Mouse (Mus musculus): ENCODE measurements at regions not wholly inside any gene's neighbourhood (a gene's known extent, or its start where the extent isn't known, plus 50 kb on each side); places are given as distances from the start of the nearest gene placed in this dataset.

GRCm38 (mm10) chr1:76244721-76245120, 698.7 kb downstream of the Slc4a3 start:
- no peaks in the 10 kb centered on the region for H3K36me3 ChIP-seq
- 0 out of 2 replicates have a peak, but pooled peaks cover 5% of the 10 kb centered on the region for H3K4me1 ChIP-seq (replicated peaks)
- no peaks in the 10 kb centered on the region for H3K27me3 ChIP-seq
- H3K27ac ChIP-seq, result no peak overlapping the region
- 62% methylated on average over 3 of the region's 3 CpGs for WGBS
- no peaks in the 10 kb centered on the region for H3K9me3 ChIP-seq (replicated peaks)
- no peak overlapping the region for H3K9ac ChIP-seq
- no peak overlapping the region for H3K4me2 ChIP-seq
- no peak for ATAC-seq (replicated peaks; ENCODE audit: insufficient number of reproducible peaks, insufficient read depth, low FRiP score, low read depth)
- no peak overlapping the region for H3K4me3 ChIP-seq

- no peaks in the 10 kb centered on the region for H3K9me3 ChIP-seq (replicated peaks)
- no peaks in the 10 kb centered on the region for H3K36me3 ChIP-seq
- H3K4me1 ChIP-seq (replicated peaks), result 0 out of 2 replicates have a peak, but pooled peaks cover 5% of the 10 kb centered on the region
- peak overlapping the region; percentile 28; the same call in 1 of the 2 replicates for H3K27ac ChIP-seq
- H3K27me3 ChIP-seq, result no peaks in the 10 kb centered on the region
- ATAC-seq (replicated peaks; ENCODE audit: insufficient number of reproducible peaks, insufficient read depth, low FRiP score, low read depth), result no peak
- WGBS, result 31% methylated on average over 8 of the region's 8 CpGs
- H3K9ac ChIP-seq, result no peak overlapping the region
- no peak overlapping the region for H3K4me3 ChIP-seq
- no peak overlapping the region for H3K4me2 ChIP-seq
Measured at GRCm38 (mm10) chr1:76246181-76246796, 700.2 kb downstream of the Slc4a3 start.

- ATAC-seq (replicated peaks; ENCODE audit: insufficient number of reproducible peaks, insufficient read depth, low FRiP score, low read depth), result no peak
- no peaks in the 10 kb centered on the region for H3K27me3 ChIP-seq
- no peaks in the 10 kb centered on the region for H3K36me3 ChIP-seq
- no peak overlapping the region for H3K4me2 ChIP-seq
- no peaks in the 10 kb centered on the region for H3K9me3 ChIP-seq (replicated peaks)
- 69% methylated on average over 8 of the region's 8 CpGs for WGBS
- no peak overlapping the region for H3K27ac ChIP-seq
- H3K9ac ChIP-seq, result no peak overlapping the region
- no peak overlapping the region for H3K4me3 ChIP-seq
- H3K4me1 ChIP-seq (replicated peaks), result 0 out of 2 replicates have a peak, but pooled peaks cover 5% of the 10 kb centered on the region
Measured at GRCm38 (mm10) chr1:76247126-76247525, 701.1 kb downstream of the Slc4a3 start.

DNA sequence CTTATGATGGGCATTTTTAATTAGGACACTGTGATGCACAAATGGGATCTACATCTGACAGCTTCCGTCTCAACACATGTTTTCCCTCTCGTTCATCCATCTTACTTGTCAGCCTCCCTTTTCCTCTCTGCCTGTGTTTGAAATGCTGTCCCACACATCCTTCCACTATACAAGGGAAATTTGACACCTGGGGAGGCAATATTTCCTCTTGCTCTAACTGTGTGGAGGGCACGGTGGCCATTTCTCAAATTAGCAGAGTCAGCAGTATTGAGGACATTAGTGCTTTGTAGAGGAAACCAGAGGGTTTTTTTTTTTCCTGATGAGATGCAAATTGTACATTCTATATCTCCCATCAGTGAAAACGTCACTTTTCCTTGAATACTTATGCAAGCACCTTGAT, 712.2 kb downstream of the Slc4a3 start:
- Histone ChIP-seq H3K36me3 (no peaks in the 10 kb centered on the region), H3K4me1 (replicated peaks) (no peaks in the 10 kb centered on the region), H3K9ac (no peak overlapping the region), H3K27me3 (no peaks in the 10 kb centered on the region), H3K4me2 (no peak overlapping the region), H3K4me3 (no peak overlapping the region), H3K27ac (no peak overlapping the region), H3K9me3 (replicated peaks) (no peaks in the 10 kb centered on the region)
- WGBS, result 61% methylated on average over 4 of the region's 4 CpGs
- no peak for ATAC-seq (replicated peaks; ENCODE audit: insufficient number of reproducible peaks, insufficient read depth, low FRiP score, low read depth)

GRCm38 (mm10) chr1:76276148-76276547, 730.1 kb downstream of the Slc4a3 start:
- Histone ChIP-seq H3K4me1 (replicated peaks) (peaks cover 5% of the 10 kb centered on the region; the same call in 1 of the 2 replicates), H3K4me3 (no peak overlapping the region), H3K36me3 (no peaks in the 10 kb centered on the region), H3K4me2 (peak overlapping the region; percentile 22; the same call in 1 of the 2 replicates), H3K27ac (no peak overlapping the region), H3K9ac (no peak overlapping the region), H3K9me3 (replicated peaks) (no peaks in the 10 kb centered on the region), H3K27me3 (no peaks in the 10 kb centered on the region)
- ATAC-seq (replicated peaks; ENCODE audit: insufficient number of reproducible peaks, insufficient read depth, low FRiP score, low read depth), result no peak
- 20% methylated on average over 7 of the region's 7 CpGs for WGBS

- Histone ChIP-seq H3K36me3 (no peaks in the 10 kb centered on the region), H3K27me3 (no peaks in the 10 kb centered on the region), H3K9me3 (replicated peaks) (no peaks in the 10 kb centered on the region), H3K4me2 (peak overlapping the region; percentile 22; the same call in 1 of the 2 replicates), H3K27ac (no peak overlapping the region), H3K4me3 (no peak overlapping the region), H3K9ac (no peak overlapping the region), H3K4me1 (replicated peaks) (peaks cover 5% of the 10 kb centered on the region; the same call in 1 of the 2 replicates)
- ATAC-seq (replicated peaks; ENCODE audit: insufficient number of reproducible peaks, insufficient read depth, low FRiP score, low read depth), result no peak
- 48% methylated on average over 3 of the region's 3 CpGs for WGBS
Measured at GRCm38 (mm10) chr1:76276624-76277023, 730.6 kb downstream of the Slc4a3 start.

GRCm38 (mm10) chr1:76283322-76283721, 737.3 kb downstream of the Slc4a3 start:
- Histone ChIP-seq H3K4me3 (no peak overlapping the region), H3K36me3 (no peaks in the 10 kb centered on the region), H3K27ac (no peak overlapping the region), H3K9ac (no peak overlapping the region), H3K4me2 (no peak overlapping the region), H3K9me3 (replicated peaks) (no peaks in the 10 kb centered on the region), H3K4me1 (replicated peaks) (peaks cover 6% of the 10 kb centered on the region), H3K27me3 (no peaks in the 10 kb centered on the region)
- 0 out of 2 replicates have a peak, but pooled peaks have one; percentile 43 for ATAC-seq (replicated peaks; ENCODE audit: insufficient number of reproducible peaks, insufficient read depth, low FRiP score, low read depth)
- 15% methylated on average over 3 of the region's 3 CpGs for WGBS

GRCm38 (mm10) chr1:76322943-76323559, 777.0 kb downstream of the Slc4a3 start:
- Histone ChIP-seq H3K4me2 (no peak overlapping the region), H3K9ac (no peak overlapping the region), H3K4me3 (no peak overlapping the region), H3K36me3 (no peaks in the 10 kb centered on the region), H3K4me1 (replicated peaks) (no peaks in the 10 kb centered on the region), H3K27me3 (no peaks in the 10 kb centered on the region), H3K9me3 (replicated peaks) (no peaks in the 10 kb centered on the region), H3K27ac (no peak overlapping the region)
- 74% methylated on average over 4 of the region's 4 CpGs for WGBS
- ATAC-seq (replicated peaks; ENCODE audit: insufficient number of reproducible peaks, insufficient read depth, low FRiP score, low read depth), result no peak

DNA sequence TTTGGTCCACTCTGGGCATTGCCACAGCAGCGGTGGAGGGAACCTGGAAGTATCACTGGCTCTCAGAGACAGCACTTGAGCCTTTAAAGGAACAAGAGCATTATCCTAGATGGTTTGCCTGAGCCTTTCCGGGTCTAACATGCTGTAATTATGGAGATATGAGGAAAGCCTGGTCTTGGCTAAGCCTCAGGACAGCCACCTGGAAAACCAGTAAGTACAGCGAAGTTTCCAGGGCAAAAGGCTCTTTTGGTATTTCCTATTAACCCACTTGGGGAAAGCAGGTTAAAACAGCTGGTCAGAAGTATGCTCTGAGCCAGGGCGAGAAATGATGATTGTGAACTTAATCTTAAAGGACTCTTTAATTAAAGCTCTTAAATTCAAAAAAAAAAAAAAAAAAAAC, 777.5 kb downstream of the Slc4a3 start:
- H3K4me1 ChIP-seq (replicated peaks), result no peaks in the 10 kb centered on the region
- H3K9ac ChIP-seq, result no peak overlapping the region
- H3K9me3 ChIP-seq (replicated peaks), result no peaks in the 10 kb centered on the region
- H3K4me2 ChIP-seq, result no peak overlapping the region
- no peak overlapping the region for H3K27ac ChIP-seq
- WGBS, result 72% methylated on average over 4 of the region's 4 CpGs
- no peak overlapping the region for H3K4me3 ChIP-seq
- H3K36me3 ChIP-seq, result no peaks in the 10 kb centered on the region
- no peak for ATAC-seq (replicated peaks; ENCODE audit: insufficient number of reproducible peaks, insufficient read depth, low FRiP score, low read depth)
- H3K27me3 ChIP-seq, result no peaks in the 10 kb centered on the region

DNA sequence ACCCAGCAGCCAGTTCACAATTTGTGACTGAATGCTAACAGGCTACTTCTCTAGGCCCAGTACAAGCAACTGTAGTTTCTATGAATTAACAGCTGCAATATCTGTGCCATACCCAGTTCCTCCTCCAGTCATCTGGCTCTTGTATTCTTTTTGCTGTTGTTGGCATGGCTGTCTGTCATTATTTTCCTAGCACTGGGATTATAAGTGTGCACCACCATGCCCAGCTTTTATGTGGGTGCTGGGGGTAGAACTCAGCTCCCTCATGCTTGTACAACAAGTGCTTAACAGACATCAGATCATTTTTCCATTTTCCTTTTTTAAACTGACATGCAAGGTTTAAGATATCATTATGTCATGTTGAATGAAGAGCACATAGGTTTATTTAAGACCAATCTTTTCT, 789.9 kb downstream of the Slc4a3 start:
- H3K9me3 ChIP-seq (replicated peaks), result no peaks in the 10 kb centered on the region
- no peak overlapping the region for H3K9ac ChIP-seq
- no peak overlapping the region for H3K4me2 ChIP-seq
- H3K36me3 ChIP-seq, result no peaks in the 10 kb centered on the region
- H3K4me1 ChIP-seq (replicated peaks), result no peaks in the 10 kb centered on the region
- no peaks in the 10 kb centered on the region for H3K27me3 ChIP-seq
- no peak for ATAC-seq (replicated peaks; ENCODE audit: insufficient number of reproducible peaks, insufficient read depth, low FRiP score, low read depth)
- no peak overlapping the region for H3K4me3 ChIP-seq
- no peak overlapping the region for H3K27ac ChIP-seq

DNA sequence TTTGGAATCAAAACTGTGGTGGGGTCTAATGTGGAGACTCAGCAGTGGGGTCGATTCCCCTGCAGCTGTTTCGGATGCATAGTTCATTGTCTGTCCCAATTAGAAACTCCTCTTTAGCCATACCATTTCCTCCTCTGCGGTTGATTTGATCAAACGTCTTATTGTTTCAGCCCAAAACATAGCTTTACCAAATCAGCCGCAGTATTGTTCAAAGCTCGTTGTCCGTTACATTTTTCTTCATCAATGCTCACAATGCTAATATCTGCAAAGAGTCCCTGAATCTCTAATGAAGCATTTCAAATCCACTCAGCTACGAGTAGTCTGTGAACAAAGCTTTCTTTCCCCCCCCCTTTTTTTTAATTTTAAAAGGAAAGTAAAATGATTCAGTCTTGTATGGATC, 816.0 kb downstream of the Slc4a3 start:
- H3K36me3 ChIP-seq, result no peaks in the 10 kb centered on the region
- WGBS, result 85% methylated on average over 8 of the region's 8 CpGs

GRCm38 (mm10) chr1:76373931-76374330, 827.9 kb downstream of the Slc4a3 start:
- H3K4me1 ChIP-seq (replicated peaks), result 0 out of 2 replicates have a peak, but pooled peaks cover 3% of the 10 kb centered on the region
- no peaks in the 10 kb centered on the region for H3K36me3 ChIP-seq
- no peak for ATAC-seq (replicated peaks; ENCODE audit: insufficient number of reproducible peaks, insufficient read depth, low FRiP score, low read depth)
- H3K9me3 ChIP-seq (replicated peaks), result no peaks in the 10 kb centered on the region
- no peaks in the 10 kb centered on the region; the same call in 1 of the 2 replicates for H3K27me3 ChIP-seq
- no peak overlapping the region for H3K4me2 ChIP-seq
- no peak overlapping the region for H3K9ac ChIP-seq
- no peak overlapping the region for H3K4me3 ChIP-seq
- no peak overlapping the region for H3K27ac ChIP-seq
- 55% methylated on average over 2 of the region's 2 CpGs for WGBS

More for the DNA sequence above, 816.0 kb downstream of the Slc4a3 start:
- no peaks in the 10 kb centered on the region for H3K9me3 ChIP-seq (replicated peaks)
- no peaks in the 10 kb centered on the region for H3K27me3 ChIP-seq
- no peak overlapping the region for H3K9ac ChIP-seq
- H3K4me2 ChIP-seq, result no peak overlapping the region
- ATAC-seq (replicated peaks; ENCODE audit: insufficient number of reproducible peaks, insufficient read depth, low FRiP score, low read depth), result no peak
- no peak overlapping the region for H3K4me3 ChIP-seq
- H3K27ac ChIP-seq, result no peak overlapping the region
- no peaks in the 10 kb centered on the region for H3K4me1 ChIP-seq (replicated peaks)
